Mouse (Mus musculus): ENCODE data around the gene Rhof.

Gene Rhof

DNA sequence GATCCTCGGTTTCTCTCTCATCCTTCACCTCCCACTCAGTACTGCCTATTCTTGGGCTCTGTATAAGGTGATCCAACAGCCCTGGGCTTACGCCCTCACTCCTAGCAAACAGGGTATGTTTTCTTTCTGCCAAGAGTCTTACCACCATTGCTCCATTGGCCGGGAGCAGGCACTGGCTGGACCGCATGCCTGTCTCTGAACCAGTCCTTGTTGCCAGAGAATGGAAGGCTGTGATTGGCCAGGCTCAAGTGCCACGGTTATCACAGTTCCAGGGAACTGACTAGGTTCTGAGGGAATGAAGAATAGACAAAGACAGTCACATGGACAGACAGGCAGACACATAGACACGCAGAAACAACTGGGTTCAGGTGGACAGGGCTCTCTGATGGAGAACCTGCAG lies 27.7 kb downstream of the Rhof start:
- no peak for DNase-seq

DNA sequence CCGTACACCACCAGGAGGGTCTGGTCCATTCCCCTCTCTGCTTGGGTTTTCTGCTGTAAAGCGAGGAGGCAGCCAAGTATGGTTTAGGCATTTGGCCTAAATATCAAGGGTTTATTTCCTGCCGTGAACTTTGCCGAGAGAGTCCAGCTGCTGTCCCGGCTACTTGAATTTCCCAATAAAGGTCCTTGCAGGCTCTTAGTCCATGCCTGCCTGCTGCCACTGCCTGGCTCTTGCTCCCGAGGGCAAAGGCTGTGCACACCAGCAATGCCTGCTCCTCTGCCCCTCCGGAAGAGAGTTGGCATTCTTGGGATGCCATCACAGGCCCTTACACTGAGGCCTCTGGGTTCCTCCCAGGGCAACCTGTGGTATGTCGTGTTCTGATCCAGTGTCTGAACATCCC lies 28.9 kb downstream of the Rhof start:
- DNase-seq: no peak

DNA sequence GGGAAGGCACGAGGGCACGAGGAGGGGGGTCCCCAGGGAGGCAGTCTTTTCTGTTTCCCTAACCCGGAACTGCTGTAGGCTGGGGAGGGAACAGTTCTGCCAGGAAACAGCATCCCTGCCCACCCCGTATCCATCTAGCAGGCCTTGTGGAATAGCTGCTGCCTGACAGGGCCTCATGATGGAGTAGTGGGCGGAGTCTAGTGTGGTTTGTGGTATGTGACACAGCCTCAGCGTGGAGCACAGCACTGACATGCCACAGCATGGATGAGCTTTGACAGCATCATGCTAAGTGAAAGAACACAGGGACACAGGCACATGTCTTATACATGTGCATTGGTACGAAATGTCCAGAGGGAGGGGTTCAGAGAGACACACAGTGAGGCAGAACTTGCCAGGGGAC lies 30.1 kb downstream of the Rhof start:
- DNase-seq: no peak

DNA sequence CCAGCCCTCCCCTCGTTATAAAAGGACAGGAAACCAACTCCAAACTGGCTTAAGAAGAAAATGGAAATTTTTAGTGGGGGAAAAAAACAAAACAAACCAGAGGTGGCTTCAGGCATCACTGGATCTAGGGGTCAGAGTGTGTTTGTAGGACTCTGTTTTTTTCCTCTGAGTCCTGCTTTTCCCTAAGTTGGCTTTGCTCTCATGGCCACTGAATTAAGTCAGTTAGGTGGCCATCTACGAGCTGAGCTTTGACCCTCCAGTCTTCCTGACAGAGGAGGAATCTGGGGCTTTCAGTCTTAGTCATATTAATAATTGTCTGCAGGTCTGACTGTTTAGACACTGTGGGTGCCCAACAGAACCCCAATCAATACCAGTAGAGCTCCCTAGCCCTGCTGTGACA lies 34.0 kb downstream of the Rhof start:
- DNase-seq: no peak

DNA sequence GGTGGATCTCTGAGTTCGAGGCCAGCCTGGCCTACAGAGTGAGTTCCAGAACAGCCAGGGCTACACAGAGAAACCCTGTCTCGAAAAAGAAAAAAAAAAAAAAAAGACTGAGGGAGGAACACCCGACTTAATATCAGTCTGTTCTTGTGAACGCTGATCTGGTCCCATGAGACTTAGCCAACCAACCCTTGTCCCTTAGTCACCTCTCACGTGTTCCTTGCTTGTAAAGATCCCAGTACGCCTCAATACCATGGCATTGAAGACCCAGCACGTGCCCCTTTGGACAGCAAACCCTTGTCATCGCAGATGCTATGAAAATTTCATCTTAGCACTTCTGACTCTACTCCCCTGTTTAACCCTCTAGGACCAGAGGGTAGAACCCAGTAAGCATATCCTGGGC lies 36.2 kb downstream of the Rhof start:
- DNase-seq: no peak

DNA sequence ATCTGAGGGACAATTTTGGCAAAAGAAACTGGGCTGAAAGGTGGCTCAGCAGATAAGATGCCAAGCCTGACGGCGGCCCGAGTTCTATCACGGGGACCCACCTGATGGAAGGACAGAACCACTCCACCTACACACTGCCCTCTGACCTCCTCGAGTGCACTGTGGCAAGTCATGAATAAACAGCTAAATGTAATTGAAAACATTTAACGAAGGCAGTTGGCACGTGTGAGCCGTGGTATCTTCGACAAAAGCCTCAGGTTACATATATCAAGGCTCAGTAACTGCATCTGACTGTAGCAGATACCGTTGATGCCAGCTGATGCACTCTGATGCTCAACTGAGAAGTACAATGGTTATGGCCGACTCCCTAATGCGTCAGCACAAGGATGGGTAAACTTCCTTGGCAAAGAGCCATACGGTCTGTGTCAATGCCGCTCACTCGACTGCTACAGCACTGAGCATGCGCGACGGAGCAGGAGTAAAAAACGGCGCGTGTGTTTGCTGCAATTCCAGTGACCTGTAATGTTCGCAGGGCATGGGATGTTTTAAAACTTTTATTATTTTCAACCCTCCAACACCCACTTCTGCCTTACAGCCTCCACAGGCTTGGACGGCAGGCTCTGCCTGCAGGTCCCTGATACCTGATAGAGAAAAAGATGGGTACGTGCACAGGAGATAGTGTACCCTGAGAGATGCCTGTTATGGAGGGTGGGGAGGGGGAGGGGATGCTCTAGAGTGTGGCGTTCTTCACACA lies 38.1 kb downstream of the Rhof start:
- no peak for DNase-seq

DNA sequence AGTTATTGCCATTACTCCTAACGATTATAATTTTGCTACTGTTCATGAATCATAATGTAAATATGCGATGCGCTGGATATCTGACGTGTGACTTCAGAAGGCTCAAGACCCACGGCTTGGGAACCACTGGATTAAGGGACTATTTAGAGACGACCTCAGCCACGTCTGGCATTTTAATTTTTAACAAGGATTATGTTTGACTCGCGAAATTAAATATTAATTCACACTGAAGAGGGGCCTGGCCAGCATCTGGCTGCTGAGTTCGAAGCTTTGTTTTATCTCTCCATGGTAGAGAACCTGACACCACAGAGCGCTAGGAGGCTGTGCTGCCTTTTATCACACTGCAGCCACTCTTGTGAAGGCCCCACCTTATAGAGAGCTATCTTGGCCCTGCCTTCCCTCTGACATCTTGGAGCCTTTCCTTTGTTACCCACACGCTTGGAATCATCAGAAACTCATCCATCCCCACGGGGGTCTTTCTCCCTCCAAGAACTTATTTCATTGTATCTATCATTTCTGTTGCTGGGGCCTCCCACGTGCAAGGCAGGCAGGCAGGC lies 39.3 kb downstream of the Rhof start:
- DNase-seq: no peak

DNA sequence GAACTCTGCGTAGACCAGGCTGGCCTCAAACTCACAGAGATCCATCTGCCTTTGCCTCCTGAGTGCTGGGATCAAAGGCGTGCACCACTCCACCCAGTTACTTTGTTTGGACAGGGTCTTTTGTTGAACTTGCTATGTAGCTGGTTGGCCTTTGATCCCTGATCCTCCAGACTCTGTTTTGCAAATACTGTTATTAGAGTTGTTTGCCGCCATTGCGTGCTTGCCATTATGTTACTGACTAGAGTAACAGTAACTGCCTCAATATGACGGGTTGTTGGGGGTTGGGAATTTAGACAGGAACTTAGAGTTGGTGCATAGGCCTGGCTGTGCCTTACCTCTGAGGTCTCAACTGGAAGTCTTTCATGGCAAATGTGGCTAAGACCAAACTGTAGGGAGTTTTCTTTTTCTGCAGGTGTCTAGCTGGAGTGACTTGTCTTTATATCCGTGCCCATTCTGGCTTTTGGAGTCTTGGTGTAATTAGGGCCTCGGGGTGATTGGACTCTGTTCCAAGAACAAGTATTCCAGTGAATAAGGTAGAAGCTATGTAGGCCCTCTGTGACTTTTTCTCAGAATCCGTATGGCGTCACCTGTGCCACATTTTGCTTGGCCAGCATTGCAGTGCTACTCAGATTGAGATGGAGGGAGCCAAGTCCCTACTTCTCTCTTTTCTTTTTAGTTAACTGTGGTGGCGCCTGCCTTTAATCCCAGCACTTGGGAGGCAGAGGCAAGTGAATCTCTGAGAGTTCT lies 41.8 kb downstream of the Rhof start:
- no peak for DNase-seq

DNA sequence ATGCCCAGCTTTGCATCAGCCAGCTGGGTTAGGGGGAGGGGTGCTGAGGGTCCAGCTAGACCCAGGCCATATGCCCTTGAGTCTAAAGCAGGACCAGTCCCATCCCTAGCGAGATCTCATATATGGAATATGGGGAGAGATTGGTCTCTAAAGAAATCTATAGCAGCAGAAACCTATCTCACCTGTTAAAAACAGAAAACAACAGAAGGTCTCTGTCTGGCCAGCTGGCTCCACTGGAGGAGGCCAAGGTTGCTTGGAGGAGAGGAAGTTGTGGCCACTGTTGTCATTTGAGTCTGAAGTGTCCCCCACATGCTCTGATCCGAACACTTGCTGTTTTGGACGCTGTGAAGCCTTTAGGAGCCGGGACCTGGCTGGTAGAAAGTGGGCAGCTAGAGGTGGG lies 43.7 kb downstream of the Rhof start:
- peak; percentile 73 for DNase-seq

DNA sequence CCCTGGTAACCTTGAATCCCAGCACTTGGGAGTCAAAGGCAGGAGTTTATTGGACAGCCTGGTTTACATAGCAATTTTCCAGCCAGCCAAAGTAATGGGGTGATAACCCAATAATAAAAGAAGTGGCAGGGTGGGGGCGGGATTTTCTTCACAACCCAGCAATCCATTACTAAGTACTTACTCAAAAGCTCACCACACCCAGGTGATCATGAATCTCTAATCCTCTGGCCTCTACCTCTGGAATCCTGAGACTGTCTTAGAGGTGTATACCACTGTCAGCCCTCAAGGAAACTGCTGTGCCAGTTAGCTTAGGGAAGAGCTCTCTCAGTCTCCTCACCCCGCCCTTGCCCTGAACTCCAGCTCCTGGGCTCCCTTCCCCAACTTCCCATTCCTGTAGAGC lies 46.0 kb downstream of the Rhof start:
- DNase-seq: no peak

DNA sequence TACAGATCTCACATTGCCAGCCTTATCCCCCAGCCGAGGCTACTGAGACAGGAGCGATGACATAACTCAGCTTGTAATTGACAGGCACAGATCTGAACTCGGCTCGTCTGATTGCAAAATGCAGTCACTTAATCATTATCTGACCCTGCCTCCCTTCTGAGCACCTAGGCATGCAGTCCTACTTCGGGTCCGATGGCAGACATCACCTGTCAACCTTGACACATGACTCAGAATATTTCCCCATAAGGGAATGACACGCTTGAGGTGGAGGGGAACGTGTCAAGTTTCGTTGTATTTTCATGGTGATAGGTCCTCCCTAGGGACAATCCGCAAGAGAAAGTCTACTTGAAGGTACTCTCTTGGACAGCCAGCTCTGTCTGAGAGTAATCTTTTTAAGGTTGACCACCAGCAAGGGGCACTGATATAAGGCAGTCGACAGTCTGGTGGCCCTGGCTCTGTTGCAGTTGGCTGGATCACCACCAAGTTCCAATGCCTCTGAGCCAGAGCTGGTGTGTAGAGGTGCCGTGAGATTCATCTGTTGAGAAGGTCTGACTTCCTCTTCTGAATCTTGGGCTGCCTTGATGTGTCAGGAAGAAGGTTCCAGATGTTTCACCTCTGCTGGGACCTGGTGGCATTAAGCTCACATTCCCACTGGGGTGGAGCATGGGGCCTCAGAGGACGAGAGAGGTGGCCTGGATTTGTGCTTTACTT lies 49.0 kb downstream of the Rhof start:
- DNase-seq: peak; percentile 67

DNA sequence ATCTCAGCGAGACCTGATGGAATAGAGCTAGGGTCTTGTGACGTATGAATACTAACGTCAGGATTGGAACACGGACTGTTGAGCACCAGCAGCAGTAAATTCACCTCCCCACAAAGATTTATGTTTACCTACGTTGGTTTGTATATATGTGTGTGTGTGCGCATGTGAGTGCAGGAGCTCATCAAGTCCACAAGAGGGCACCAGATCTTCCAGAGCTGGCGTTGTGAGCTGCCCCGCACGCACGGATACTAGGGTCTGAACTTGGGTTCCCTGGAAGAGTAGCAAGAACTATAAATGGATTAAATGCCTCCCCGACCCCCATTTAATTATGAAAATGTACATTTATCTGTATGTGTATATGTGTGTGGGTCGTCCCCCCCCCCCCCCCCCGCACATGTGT lies 52.0 kb downstream of the Rhof start:
- DNase-seq: no peak

DNA sequence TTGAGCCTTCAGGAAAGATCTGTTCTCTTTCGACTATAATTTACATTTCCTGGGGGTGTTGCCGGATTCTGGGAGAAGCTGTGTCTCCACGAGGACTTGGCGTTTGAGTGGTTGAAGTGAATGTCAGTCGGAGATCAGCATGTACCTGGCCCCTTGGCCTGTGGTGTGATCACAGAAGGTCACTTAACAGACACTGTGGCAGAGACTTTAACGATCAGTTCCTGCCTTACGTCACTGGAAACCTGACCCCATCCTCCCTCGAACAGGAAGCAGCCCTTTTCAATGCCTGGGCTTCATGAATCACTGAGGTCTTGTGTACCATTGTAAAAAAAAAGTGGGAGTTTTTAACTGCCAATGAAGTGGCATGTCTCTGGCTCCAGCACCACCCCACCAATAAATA lies 52.5 kb downstream of the Rhof start:
- DNase-seq: no peak

DNA sequence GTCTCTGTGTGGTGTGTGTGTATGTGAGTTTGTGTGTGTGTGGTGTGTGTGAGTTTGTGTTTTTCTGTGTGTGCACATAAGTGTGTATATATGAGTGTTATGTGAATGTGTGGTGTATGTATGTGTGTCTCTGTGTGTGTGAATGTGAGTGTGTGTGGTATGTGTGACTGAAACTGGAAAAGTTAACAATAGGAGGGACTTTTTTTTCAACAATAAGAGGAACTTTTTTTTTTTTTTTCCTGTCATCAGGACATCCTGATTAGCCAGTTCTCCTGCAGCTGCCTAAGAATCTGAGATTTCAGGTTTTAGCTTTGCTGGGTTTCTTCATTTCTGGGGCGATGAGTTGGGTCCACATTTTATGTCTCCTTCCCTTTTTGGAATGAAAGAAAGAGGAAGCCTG lies 52.9 kb downstream of the Rhof start:
- DNase-seq: no peak

DNA sequence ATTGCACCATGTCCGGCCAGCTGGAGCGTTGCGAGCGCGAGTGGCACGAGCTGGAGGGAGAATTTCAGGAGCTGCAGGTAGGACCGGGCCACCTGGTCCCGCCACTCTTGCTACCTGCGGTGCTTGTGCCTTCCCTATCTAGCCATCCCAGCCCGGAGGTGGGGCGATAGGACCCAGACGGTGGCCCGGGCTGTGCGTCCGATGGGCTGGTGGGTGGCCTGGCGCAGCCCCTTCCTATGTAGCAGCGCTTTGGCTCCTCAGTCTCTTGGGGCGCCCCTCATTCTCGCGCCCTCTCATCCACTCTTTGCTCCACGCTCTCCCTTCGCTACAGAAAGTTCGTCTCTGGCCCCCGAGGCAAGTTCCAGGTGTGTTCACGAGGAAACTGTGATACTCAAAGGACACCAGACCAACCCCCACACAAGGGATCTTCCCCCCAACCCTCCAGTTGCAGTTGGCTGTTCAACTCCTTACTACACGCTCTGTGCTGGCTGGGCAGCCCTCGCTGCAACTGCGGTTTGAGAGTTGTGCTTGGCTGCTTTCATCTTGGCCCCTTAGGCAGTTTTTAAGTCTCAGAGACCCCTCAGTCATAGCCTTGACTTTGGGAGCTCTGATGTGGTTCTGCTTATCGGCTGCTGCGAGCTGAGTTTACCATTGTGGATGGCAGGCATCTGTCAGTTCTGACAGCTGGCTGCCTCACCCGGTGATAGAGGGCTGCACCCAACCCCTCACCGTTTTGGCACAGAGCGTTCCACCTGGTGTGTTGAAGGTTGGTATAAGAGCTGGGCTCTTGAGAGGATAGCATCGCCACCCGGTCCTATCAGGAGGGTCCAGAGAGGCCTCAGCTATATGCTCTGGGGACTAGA lies 55.8 kb downstream of the Rhof start:
- DNase-seq: no peak

DNA sequence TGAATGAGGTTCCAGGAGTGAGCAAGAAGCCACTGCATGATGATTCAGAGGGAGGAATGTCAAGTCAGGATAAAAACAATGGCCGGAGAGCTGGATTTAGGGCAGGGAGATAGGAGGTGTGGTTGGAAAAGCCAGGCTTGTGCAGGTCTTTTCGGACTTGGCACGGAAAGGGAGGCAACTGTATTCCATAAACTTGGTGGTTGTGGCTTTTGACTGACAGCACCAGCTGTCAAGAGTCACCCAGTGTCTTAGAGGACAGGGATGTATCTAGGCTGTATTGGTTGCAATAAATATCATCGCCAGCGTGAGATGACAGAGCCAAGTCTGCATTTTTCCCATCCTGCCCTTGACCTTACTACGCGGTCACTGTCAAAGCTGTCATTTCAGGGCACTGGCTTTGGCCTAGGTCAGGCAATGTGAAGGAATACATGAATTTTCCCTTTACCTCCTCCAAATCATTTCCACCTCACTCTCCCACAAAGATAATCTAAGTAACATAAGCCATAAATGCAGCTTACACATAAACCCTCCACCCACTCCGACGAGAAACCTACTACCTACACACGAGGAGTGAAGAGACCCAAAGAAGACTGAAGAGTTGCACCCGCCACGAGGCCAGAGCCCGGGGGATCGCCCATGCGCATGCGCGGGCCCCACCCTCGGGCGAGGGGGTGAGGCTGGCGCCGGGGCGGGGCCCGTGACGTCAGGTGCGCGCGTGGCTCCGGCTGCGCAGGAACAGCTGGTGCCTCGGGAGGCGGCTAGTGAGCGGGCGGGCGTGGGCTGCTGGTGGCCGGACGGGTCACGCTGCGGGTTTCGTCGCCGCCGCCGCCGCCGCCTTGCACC lies 56.7 kb downstream of the Rhof start:
- DNase-seq: peak; percentile 94

DNA sequence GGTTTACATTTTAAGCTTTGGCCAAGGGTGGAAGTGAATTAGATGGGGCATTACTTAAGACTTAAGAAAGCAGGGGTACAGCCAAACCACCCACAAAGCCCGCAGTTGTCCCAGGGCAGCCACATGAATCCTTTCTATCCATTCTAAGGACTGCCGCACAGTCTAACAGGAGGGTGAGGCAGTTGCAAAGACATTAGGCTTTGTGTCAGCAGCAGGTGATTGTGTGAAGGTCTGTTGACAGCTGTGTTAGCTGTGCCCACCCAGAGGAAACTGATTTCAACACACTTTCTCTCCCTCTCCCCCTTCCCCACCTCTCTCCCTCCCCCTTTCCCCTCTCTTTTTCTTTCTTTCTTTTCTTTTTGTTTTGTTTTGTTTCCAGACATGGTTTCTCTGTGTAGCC lies 63.8 kb downstream of the Rhof start:
- no peak for DNase-seq

DNA sequence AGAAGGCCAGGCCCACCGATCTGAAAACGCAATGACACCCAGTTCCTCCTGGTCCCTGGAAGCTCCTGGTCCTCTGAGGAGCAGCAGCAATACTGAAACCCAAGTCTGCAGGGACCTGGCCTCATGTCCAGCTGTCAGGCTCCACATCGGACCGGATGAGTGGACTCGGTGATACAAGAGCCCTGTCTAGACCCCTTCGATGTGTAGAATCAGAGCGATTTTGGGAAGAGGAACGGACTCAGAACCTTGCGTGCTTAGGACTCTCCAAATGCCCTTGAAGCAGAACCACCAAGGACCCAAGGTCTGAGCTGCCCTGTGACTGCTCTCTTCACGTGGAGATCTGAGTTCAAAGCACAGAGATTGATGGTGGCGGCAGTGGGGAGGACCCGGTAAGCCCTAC lies 64.4 kb downstream of the Rhof start, which contains the start of gene Tmem120b:
Gene Tmem120b, plus strand, starts transcription at position 301 of the 400 bp plus-strand sequence.
- DNase-seq: no peak

DNA sequence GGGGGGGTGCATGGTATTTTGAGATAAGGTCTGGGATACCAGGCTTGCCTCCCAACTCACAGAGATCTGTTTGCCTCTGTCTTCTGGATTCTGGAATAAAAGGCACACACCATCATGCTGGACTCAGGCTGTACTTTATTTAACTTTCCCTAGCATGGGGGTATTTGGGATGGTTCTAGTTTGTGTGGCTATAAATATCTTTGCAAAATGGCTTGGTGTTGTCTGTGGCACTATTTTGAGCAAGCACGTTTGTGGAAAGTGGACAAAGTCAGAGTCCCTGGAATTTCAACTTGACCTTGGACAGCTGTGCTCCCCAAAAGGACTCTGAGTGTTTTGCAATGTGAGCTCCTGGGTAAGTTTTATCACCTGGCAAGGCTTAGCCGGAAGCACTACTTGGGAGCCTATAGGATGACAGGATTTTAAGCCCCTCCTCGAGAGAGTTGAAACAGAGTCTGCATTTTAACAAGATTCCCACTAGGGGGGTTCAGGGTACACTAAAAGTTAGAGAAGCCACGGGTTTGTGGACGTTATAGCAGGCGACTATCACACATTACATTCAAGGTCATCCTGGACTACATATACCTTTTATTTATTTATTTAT lies 65.0 kb downstream of the Rhof start:
- no peak for DNase-seq

DNA sequence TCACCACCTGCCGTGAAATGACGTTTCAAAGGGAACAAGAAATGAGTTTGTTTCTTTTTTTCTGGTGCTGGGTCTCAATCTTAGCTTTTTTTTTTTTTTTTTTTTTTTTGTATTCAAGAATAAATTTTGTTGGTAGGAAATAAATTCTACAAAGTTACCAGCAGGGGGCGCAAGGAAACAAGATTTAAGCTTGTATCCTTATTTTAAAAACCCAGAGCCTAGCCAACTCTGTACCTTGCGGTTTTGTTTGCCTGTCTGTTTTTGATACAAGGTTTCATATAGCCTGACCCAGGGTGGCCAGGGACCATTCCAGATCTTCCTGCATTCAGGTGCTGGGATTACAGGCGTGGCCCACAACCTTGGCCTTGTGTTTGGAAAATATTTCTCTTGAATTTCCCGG lies 68.3 kb downstream of the Rhof start:
- DNase-seq: peak; percentile 81

DNA sequence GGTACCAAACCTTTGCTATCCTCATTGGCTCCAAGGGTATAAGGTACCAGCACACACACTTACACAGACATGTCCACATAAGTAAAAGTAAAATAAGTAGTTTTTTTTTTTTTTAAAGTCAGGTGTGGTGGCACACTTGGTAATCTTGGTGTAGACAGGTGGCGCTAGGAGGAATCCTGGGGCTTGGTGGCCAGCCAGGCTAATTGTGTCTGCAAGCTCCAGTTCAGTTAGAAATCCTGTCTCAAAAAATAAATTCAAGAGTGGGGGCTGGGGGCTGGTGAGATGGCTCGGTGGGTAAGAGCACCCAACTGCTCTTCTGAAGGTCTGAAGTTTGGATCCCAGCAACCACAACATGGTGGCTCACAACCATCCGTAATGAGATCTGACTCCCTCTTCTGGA lies 69.4 kb downstream of the Rhof start:
- no peak for DNase-seq

Measured in cerebellum, adult 9-10 months (tissue).